Mouse (Mus musculus): Measurements from ENCODE around the gene Mrpl16. TPM values are rescaled to one million over a fixed set of nuclear protein-coding genes. Genes with fewer than 3 reads are reported as not detected.

Mrpl16 gene
- 35.2 and 37.0 TPM in 2 replicates for polyA plus RNA-seq (2015; fragmentation: Nextera tagmentation; extraction: Ambion mirVana)

DNA sequence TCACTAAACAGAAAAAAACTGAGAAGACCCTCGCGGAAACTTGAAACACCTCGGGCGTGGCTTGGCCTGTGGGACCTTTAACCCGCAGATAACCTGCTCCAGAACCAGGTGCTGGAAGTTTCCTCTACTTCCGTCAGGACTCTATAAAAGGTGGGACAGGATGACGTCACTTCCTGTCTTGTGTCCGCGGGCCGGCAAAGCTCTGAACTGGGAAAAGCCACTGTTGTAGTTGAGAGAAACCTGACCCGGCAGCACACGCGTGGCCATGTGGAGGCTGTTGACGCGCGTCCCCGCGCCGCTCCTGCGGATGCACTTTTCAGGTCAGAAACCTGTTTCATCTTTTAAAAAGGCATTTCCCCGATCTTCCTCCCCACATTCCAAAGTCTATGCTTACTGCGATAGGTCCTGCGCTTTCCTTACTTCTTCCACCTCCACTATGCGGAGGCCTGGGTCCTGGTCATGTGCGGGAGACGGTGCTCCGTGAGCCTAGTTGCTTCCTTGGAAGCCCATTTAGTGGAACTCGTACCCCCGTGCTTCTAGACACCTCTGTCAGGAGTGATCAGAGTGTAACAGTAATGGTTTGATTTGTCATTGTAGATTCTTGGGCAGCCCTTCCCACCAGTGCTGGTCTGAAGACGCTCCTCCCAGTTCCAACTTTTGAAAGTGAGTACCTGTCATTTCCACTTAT, at the start of gene Mrpl16:
Gene Mrpl16 (plus strand): TSS at position 187 of the 688 bp plus-strand sequence.

DNA sequence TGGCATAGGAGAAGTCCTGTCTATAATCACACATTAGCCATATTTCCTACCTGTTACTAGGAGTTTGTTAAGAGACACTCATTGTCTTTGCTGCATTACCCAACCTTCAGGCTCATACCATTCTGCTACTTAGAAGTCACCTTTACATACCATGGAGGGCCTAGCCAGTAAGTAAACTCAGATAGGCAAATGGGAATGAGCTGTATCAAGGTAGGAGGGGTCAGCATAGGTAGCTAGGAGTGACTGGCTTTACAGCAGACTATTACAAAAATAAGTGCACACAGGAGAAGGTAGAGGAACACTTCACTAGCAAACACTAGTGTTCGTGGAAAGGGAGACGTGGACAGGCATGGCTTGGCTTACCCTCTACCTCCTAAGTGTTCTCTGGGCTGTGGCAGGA, 22.9 kb upstream of the Mrpl16 start, which contains the start of gene Gif:
Gene Gif (plus strand): TSS at position 257 of the 400 bp plus-strand sequence.

DNA sequence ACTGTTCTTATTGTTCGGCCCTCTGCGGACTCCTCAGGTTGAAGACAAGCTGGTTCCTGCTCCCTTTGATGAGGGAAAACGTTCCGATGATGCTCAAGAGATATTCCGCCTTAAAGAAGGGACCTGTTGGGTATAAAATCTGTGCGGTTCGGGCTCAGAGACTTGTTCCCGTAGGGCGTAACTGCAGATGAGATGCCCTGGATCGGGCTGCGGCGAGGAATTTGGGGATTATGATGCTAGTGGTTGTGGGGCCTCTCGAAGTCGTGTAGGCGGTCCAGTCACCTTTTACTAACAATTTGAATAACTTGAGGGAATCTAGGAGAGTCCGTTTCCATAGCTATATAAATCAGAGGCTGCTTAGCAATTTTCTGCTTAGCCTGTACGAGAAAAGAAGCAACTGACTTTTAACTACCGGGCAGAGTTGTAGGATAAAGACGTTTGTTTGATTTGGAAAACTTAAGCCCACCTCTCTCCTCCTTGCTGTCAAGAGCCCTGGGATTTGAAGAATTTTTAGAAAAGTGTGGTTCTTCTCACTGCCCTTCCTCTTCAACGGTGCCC, 49.0 kb downstream of the Mrpl16 start, which contains the start of gene Stx3:
Gene Stx3 (minus strand): TSS at position 261 of the 558 bp plus-strand sequence.

Other genes with a start within 250 kb of the Mrpl16 start
- 37.8 and 41.1 TPM in 2 replicates for gene Ms4a4d, start 233.6 kb upstream of the Mrpl16 start, polyA plus RNA-seq (2015; fragmentation: Nextera tagmentation; extraction: Ambion mirVana)
- gene Ms4a6d, start 165.5 kb upstream of the Mrpl16 start, polyA plus RNA-seq (2015; fragmentation: Nextera tagmentation; extraction: Ambion mirVana), result 16.0 and 35.0 TPM in 2 replicates
- 0.22 and 0.35 TPM in 2 replicates for gene Ms4a2, start 146.7 kb upstream of the Mrpl16 start, polyA plus RNA-seq (2015; fragmentation: Nextera tagmentation; extraction: Ambion mirVana)
- gene Ms4a3, start 129.5 kb upstream of the Mrpl16 start, polyA plus RNA-seq (2015; fragmentation: Nextera tagmentation; extraction: Ambion mirVana), result not detected in 2 replicates
- not detected in 2 replicates for gene Oosp2, start 109.8 kb upstream of the Mrpl16 start, polyA plus RNA-seq (2015; fragmentation: Nextera tagmentation; extraction: Ambion mirVana)
- not detected in 2 replicates for gene Oosp1, start 79.2 kb upstream of the Mrpl16 start, polyA plus RNA-seq (2015; fragmentation: Nextera tagmentation; extraction: Ambion mirVana)
- not detected in 2 replicates for gene Oosp3, start 73.3 kb upstream of the Mrpl16 start, polyA plus RNA-seq (2015; fragmentation: Nextera tagmentation; extraction: Ambion mirVana)
- not detected in 2 replicates for gene Gif, start 22.8 kb upstream of the Mrpl16 start, polyA plus RNA-seq (2015; fragmentation: Nextera tagmentation; extraction: Ambion mirVana)
- gene Stx3, start 49.0 kb downstream of the Mrpl16 start, polyA plus RNA-seq (2015; fragmentation: Nextera tagmentation; extraction: Ambion mirVana), result 7.2 and 7.7 TPM in 2 replicates
- not detected in 2 replicates for gene Olfr1417, start 68.8 kb downstream of the Mrpl16 start, polyA plus RNA-seq (2015; fragmentation: Nextera tagmentation; extraction: Ambion mirVana)
- gene Olfr1418, start 90.7 kb downstream of the Mrpl16 start, polyA plus RNA-seq (2015; fragmentation: Nextera tagmentation; extraction: Ambion mirVana), result not detected in 2 replicates
- gene Olfr1419, start 104.7 kb downstream of the Mrpl16 start, polyA plus RNA-seq (2015; fragmentation: Nextera tagmentation; extraction: Ambion mirVana), result not detected in 2 replicates
- gene Olfr1420, start 116.2 kb downstream of the Mrpl16 start, polyA plus RNA-seq (2015; fragmentation: Nextera tagmentation; extraction: Ambion mirVana), result not detected in 2 replicates
- gene Patl1, start 142.0 kb downstream of the Mrpl16 start, polyA plus RNA-seq (2015; fragmentation: Nextera tagmentation; extraction: Ambion mirVana), result 8.2 and 9.1 TPM in 2 replicates
- 2.9 and 3.9 TPM in 2 replicates for gene Osbp, start 195.6 kb downstream of the Mrpl16 start, polyA plus RNA-seq (2015; fragmentation: Nextera tagmentation; extraction: Ambion mirVana)